Comparison of ENCODE assay signal across 9 mouse cellular contexts in the genomic region with DNA sequence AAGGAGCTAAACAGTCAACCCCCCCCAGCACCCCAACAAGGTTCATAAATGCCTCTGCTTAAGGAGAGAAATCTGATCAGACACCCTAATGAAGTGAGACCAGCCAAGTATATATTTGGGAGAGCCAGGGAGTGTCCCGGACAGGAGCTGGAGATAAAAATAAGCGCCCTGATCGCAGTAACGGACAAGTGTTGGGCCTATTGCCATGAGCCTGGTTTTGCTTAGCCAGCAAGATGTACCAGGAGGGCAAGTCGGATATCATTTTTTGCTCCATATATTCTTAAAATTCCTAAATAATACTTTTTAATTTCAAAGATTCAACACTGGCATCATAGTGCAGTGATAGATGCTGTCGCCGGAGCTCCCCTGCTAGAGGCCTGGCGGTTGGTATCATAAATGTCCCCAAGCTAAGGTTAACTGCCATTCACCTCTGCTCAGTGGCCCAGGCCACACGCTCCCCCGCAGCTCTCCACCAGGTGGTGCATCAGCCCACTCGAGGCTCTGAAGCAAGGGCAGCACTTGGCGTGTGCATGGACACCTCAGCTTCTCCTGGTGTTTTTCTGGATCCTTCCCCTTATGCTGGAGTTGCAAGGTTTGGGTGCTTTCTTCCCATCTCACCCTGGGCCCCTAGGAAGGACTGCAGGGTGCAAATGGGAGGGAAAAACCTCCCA. TPM values are rescaled to one million over a fixed set of nuclear protein-coding genes. Genes with fewer than 3 reads are reported as not detected.
DNase-seq lines count a peak whose midpoint lies in the region; ATAC-seq and TF ChIP-seq lines count a peak whose summit lies in the region.
"Had no signal": no experiment of that assay in that cellular context is flagged by ENCODE, and none has a peak within 500 bp of the region (broad histone marks: within the 10 kb centered on the region; RNA-seq: fewer than 3 reads in every experiment).

No protein-coding gene starts in this region.

- TF ChIP-seq CTCF in layer of hippocampus, adult 2 months (conservative IDR thresholded peaks at IDR 0.05): peak; percentile 48
- 0 out of 2 replicates have a peak, but pooled peaks have one; percentile 5 for TF ChIP-seq CTCF in G1E (IDR thresholded peaks at IDR 0.05; ENCODE audit: low read depth, low read length)
- peak; percentile 60; the same call in 1 of the 2 replicates for TF ChIP-seq CTCF in embryonic fibroblast, embryonic 13.5 days (IDR thresholded peaks at IDR 0.05; ENCODE audit: borderline replicate concordance, insufficient read depth, low read length)

- no peaks in the 10 kb centered on the region for H3K79me2 ChIP-seq in myocyte (ENCODE audit: control insufficient read depth, insufficient read depth)

- H3K27me3 ChIP-seq in G1E (ENCODE audit: insufficient read depth, low read length) (peaks cover 40% of the 10 kb centered on the region), myocyte (ENCODE audit: control insufficient read depth, insufficient read depth, insufficient read length) (peaks cover 36% of the 10 kb centered on the region)

- DNase-seq in layer of hippocampus, adult 2 months (ENCODE audit: low spot score in 2 of 2): no peak
- DNase-seq in layer of hippocampus, adult 9-11 months: no peak
- DNase-seq in G1E (ENCODE audit: low spot score): no peak
- DNase-seq in adrenal gland, adult (ENCODE audit: inconsistent age in 2 of 2, low spot score in 1 of 2): no peak
- no peak for DNase-seq in adrenal gland, adult 18-20 months (ENCODE audit: low spot score in 2 of 2)
- DNase-seq in urinary bladder, postnatal 10 days (ENCODE audit: low spot score): no peak

- no peak overlapping the region for H3K27ac ChIP-seq in layer of hippocampus, adult 2 months
- H3K27ac ChIP-seq in embryonic fibroblast, embryonic 13.5 days (ENCODE audit: insufficient read depth, low read length): no peak overlapping the region

- peak overlapping the region; percentile 51 for H3K4me2 ChIP-seq in myocyte (ENCODE audit: low read depth)

- TF ChIP-seq POLR2A in embryonic fibroblast, embryonic 13.5 days (IDR thresholded peaks at IDR 0.05; ENCODE audit: low read depth, low read length): no peak
- TF ChIP-seq POLR2A in myocyte (IDR thresholded peaks at IDR 0.05; ENCODE audit: insufficient read length, low read depth): no peak

- no peak overlapping the region for H3ac ChIP-seq in myocyte (ENCODE audit: control insufficient read depth, insufficient read length)

- 0 out of 2 replicates have a peak, but pooled peaks cover 3% of the 10 kb centered on the region for H3K4me1 ChIP-seq in G1E (ENCODE audit: insufficient read depth, low read depth, low read length)
- no peaks in the 10 kb centered on the region for H3K4me1 ChIP-seq in embryonic fibroblast, embryonic 13.5 days (ENCODE audit: control insufficient read depth, insufficient read depth, low read length)

- H3K36me3 ChIP-seq in G1E (replicated peaks) (no peaks in the 10 kb centered on the region), myocyte (ENCODE audit: control insufficient read depth, insufficient read depth) (no peaks in the 10 kb centered on the region)

- H3K4me3 ChIP-seq in layer of hippocampus, adult 2 months: no peak overlapping the region
- H3K4me3 ChIP-seq in G1E (ENCODE audit: low read depth, low read length): no peak overlapping the region
- H3K4me3 ChIP-seq in embryonic fibroblast, embryonic 13.5 days (ENCODE audit: insufficient read depth, low read length): no peak overlapping the region
- no peak overlapping the region for H3K4me3 ChIP-seq in myocyte

- no peak for ATAC-seq in G1E (ENCODE audit: extremely low read depth, insufficient number of reproducible peaks, low FRiP score, poor library complexity, severe bottlenecking)

- peaks cover 7% of the 10 kb centered on the region for H3K9me3 ChIP-seq in G1E (replicated peaks)

TF ChIP-seq in myocyte, 11 proteins besides CTCF, POLR2A, EP300 and RAD21:
- no peak for TF ChIP-seq TCF12 (IDR thresholded peaks at IDR 0.05; ENCODE audit: insufficient read depth, poor library complexity, severe bottlenecking)
- TF ChIP-seq TCF3 (IDR thresholded peaks at IDR 0.05; ENCODE audit: insufficient read length, low read depth): no peak
- TF ChIP-seq CEBPB (IDR thresholded peaks at IDR 0.05; ENCODE audit: insufficient read depth, poor library complexity, severe bottlenecking): no peak
- no peak for TF ChIP-seq MAX (IDR thresholded peaks at IDR 0.05; ENCODE audit: low read depth)
- peak in 1 of 3 experiments; percentile 4 for TF ChIP-seq MYOD1 (IDR thresholded peaks at IDR 0.05; ENCODE audit: control insufficient read depth in 1 of 3, insufficient read length in 2 of 3, low read depth in 2 of 3)
- TF ChIP-seq REST (IDR thresholded peaks at IDR 0.05; ENCODE audit: insufficient read depth, insufficient read length): no peak

RNA-seq across cellular contexts. Expression of a gene that starts 5.6 kb away (rescaled TPM):
- not detected for total RNA-seq in layer of hippocampus, adult 2 months (2021)
- total RNA-seq in G1E (2014; fragmentation: Nextera tagmentation) (not detected in 2 replicates), G1E (2017) (0.06 and 0.11 TPM in 2 replicates)
- polyA plus RNA-seq in G1E (2012) (not detected in 2 replicates), myocyte (2012; fragmentation: generic; extraction: Trizol) (0.16 TPM)
- polyA plus RNA-seq in embryonic fibroblast, embryonic 13.5 days (2011; ENCODE audit: insufficient read length, low read depth, missing spikeins): not detected in 2 replicates
- not detected for total RNA-seq in adrenal gland, adult 18-20 months (2021)
- total RNA-seq: layer of hippocampus, postnatal 14 days had no signal

RNA-seq across cellular contexts. Expression of a gene that starts 12.3 kb away (rescaled TPM):
- 10 to 100 TPM; 61.7 to 62.9 TPM for total RNA-seq in layer of hippocampus, adult 2 months (2021)
- 21.1 and 21.7 TPM in 2 replicates for total RNA-seq in G1E (2014; fragmentation: Nextera tagmentation)
- 12.5 and 13.4 TPM in 2 replicates for total RNA-seq in G1E (2017)
- 14.5 and 14.9 TPM in 2 replicates for polyA plus RNA-seq in G1E (2012)
- 27.3 and 33.9 TPM in 2 replicates for polyA plus RNA-seq in embryonic fibroblast, embryonic 13.5 days (2011; ENCODE audit: insufficient read length, low read depth, missing spikeins)
- 30.5 TPM for polyA plus RNA-seq in myocyte (2012; fragmentation: generic; extraction: Trizol)
- total RNA-seq in adrenal gland, adult 18-20 months (2021): 10 to 100 TPM; 39.1 to 46.2 TPM

RNA-seq across cellular contexts. Expression of a gene that starts 40.6 kb away (rescaled TPM):
- total RNA-seq in layer of hippocampus, adult 2 months (2021): not detected
- total RNA-seq in G1E (2014; fragmentation: Nextera tagmentation) (not detected in 2 replicates), G1E (2017) (not detected in 2 replicates)
- polyA plus RNA-seq in G1E (2012) (not detected in 2 replicates), myocyte (2012; fragmentation: generic; extraction: Trizol) (not detected)
- not detected in 2 replicates for polyA plus RNA-seq in embryonic fibroblast, embryonic 13.5 days (2011; ENCODE audit: insufficient read length, low read depth, missing spikeins)
- total RNA-seq in adrenal gland, adult 18-20 months (2021): under 1 TPM in 1 of 2 experiments, not detected in 1; 0.32 TPM
- total RNA-seq: layer of hippocampus, postnatal 14 days had no signal

RNA-seq across cellular contexts. Expression of a gene that starts 44.5 kb away (rescaled TPM):
- 100 to 1,000 TPM; 123 to 125 TPM for total RNA-seq in layer of hippocampus, adult 2 months (2021)
- total RNA-seq in G1E (2014; fragmentation: Nextera tagmentation) (313 and 359 TPM in 2 replicates), G1E (2017) (127 and 148 TPM in 2 replicates)
- polyA plus RNA-seq in G1E (2012) (595 and 658 TPM in 2 replicates), myocyte (2012; fragmentation: generic; extraction: Trizol) (108 TPM)
- 204 and 431 TPM in 2 replicates for polyA plus RNA-seq in embryonic fibroblast, embryonic 13.5 days (2011; ENCODE audit: insufficient read length, low read depth, missing spikeins)
- total RNA-seq in adrenal gland, adult 18-20 months (2021): 100 to 1,000 TPM in 1 of 2 experiments, 10 to 100 TPM in 1; 79.3 to 181 TPM

RNA-seq across cellular contexts. Expression of a gene that starts 47.6 kb away (rescaled TPM):
- 1 to 10 TPM; 2.7 to 3.0 TPM for total RNA-seq in layer of hippocampus, adult 2 months (2021)
- total RNA-seq in G1E (2014; fragmentation: Nextera tagmentation): 0.29 TPM in 1 of 2 replicates, not detected in the other
- 0.12 and 0.60 TPM in 2 replicates for total RNA-seq in G1E (2017)
- polyA plus RNA-seq in G1E (2012): 0.46 and 0.83 TPM in 2 replicates
- polyA plus RNA-seq in embryonic fibroblast, embryonic 13.5 days (2011; ENCODE audit: insufficient read length, low read depth, missing spikeins): not detected in 2 replicates
- 0.58 TPM for polyA plus RNA-seq in myocyte (2012; fragmentation: generic; extraction: Trizol)
- under 1 TPM in 1 of 2 experiments, not detected in 1; 0.13 TPM for total RNA-seq in adrenal gland, adult 18-20 months (2021)

Comparison
In these comparisons a context has a peak if more than half of its experiments do, and no peak if none do; other contexts are left out.
1. CTCF ChIP-seq: peak in every context shown above with its lines; median percentile 60 in embryonic fibroblast, embryonic 13.5 days; 48 in layer of hippocampus, adult 2 months; 5 in G1E.